Mouse (Mus musculus) CH12.LX (cell line): Measurements from ENCODE around the gene Ccdc61. TPM values are rescaled to one million over a fixed set of nuclear protein-coding genes. Genes with fewer than 3 reads are reported as not detected.
A peak's percentile ranks its signal among the peaks of the same experiment; 100 is the strongest.

Experiments
- DNase-seq: peaks from one replicate; pipeline ENCODE4 v3.0.0-alpha.2; 2013; ENCODE audit errors: extremely low read depth
- H3K27ac ChIP-seq: 2 replicates; pipeline ENCODE4 v1.5.1; 2012; ENCODE audit warnings: low read depth, mild to moderate bottlenecking, control low read depth, moderate library complexity; ENCODE audit not compliant: insufficient read depth
- H3K27me3 ChIP-seq: replicated peaks from 2 replicates; pipeline ENCODE3; 2012; ENCODE audit warnings: inconsistent platforms
- H3K36me3 ChIP-seq, 2 experiments: replicated peaks in 1 of 2; 2 replicates each; pipeline versions ENCODE3 to v1.6.1; 2012; ENCODE audit warnings: inconsistent platforms in 1 of 2, low read length in 1 of 2, mild to moderate bottlenecking in 1 of 2, mixed read lengths in 1 of 2, moderate library complexity in 1 of 2; ENCODE audit not compliant: control insufficient read depth in 1 of 2, insufficient read depth in 1 of 2
- H3K4me1 ChIP-seq, 2 experiments: 2 replicates each; pipeline ENCODE4 v1.6.1; 2012; ENCODE audit warnings: inconsistent platforms in 1 of 2, moderate library complexity in 1 of 2; ENCODE audit not compliant: insufficient read depth in 2 of 2, control insufficient read depth in 1 of 2
- H3K4me2 ChIP-seq: 2 replicates; pipeline ENCODE4 v1.6.1; 2012; ENCODE audit warnings: low read depth, mild to moderate bottlenecking, control low read depth; ENCODE audit not compliant: poor library complexity, insufficient read depth, severe bottlenecking
- H3K4me3 ChIP-seq, 3 experiments: fragments of 150-350 bp in 1 of 3; sonication (generic) in 1 of 3; replicated peaks in 1 of 3; 2 replicates each; pipeline versions ENCODE3 to v1.5.1; 2011 to 2012; ENCODE audit warnings: low read depth in 2 of 3, low read length in 2 of 3, mild to moderate bottlenecking in 2 of 3, moderate library complexity in 2 of 3, control low read depth in 1 of 3, improper control_type of control experiment in 1 of 3, inconsistent platforms in 1 of 3, mixed read lengths in 1 of 3; ENCODE audit not compliant: poor library complexity in 1 of 3
- H3K79me2 ChIP-seq: replicated peaks from 2 replicates; pipeline ENCODE4 v1.6.1; 2012; ENCODE audit warnings: mild to moderate bottlenecking, moderate library complexity; ENCODE audit not compliant: control insufficient read depth, poor library complexity, insufficient read depth, severe bottlenecking; ENCODE audit errors: extremely low read depth
- H3K9ac ChIP-seq: 2 replicates; pipeline ENCODE4 v1.6.1; 2012; ENCODE audit warnings: low read depth, mild to moderate bottlenecking, control low read depth, moderate library complexity; ENCODE audit not compliant: insufficient read depth
- H3K9me3 ChIP-seq: replicated peaks from 2 replicates; pipeline ENCODE3; 2012; ENCODE audit warnings: low read length, inconsistent platforms, mixed read lengths
- CHD1 ChIP-seq: IDR thresholded peaks from 2 replicates; pipeline ENCODE4 v1.6.1; 2012; ENCODE audit warnings: low read depth, low read length, improper control_type of control experiment, inconsistent platforms
- CHD2 ChIP-seq: IDR thresholded peaks from 2 replicates; pipeline ENCODE4 v1.6.1; 2011; ENCODE audit warnings: low read length, improper control_type of control experiment
- E2F4 ChIP-seq: IDR thresholded peaks from 2 replicates; pipeline ENCODE4 v1.6.1; 2011; ENCODE audit warnings: low read depth, low read length, improper control_type of control experiment; ENCODE audit not compliant: insufficient replicate concordance
- ELF1 ChIP-seq: IDR thresholded peaks from 2 replicates; pipeline ENCODE4 v1.6.1; 2014; ENCODE audit warnings: low read depth, mild to moderate bottlenecking, inconsistent platforms, low read length, improper control_type of control experiment
- EP300 ChIP-seq: IDR thresholded peaks from 2 replicates; pipeline ENCODE4 v1.6.1; 2011; ENCODE audit warnings: low read length, improper control_type of control experiment
- HCFC1 ChIP-seq: IDR thresholded peaks from 2 replicates; pipeline ENCODE4 v1.6.1; 2012; ENCODE audit warnings: low read depth, mild to moderate bottlenecking, inconsistent platforms, low read length, improper control_type of control experiment
- IRF4 ChIP-seq: IDR thresholded peaks from 2 replicates; pipeline ENCODE4 v1.6.1; 2014; ENCODE audit warnings: low read depth, mild to moderate bottlenecking, inconsistent platforms, low read length, improper control_type of control experiment
- MAX ChIP-seq: IDR thresholded peaks from 2 replicates; pipeline ENCODE4 v1.6.1; 2011; ENCODE audit warnings: low read length, improper control_type of control experiment
- MAZ ChIP-seq: IDR thresholded peaks from 2 replicates; pipeline ENCODE4 v1.6.1; 2012; ENCODE audit warnings: low read depth, mild to moderate bottlenecking, inconsistent platforms, low read length, improper control_type of control experiment, moderate library complexity
- MYC ChIP-seq: IDR thresholded peaks from 2 replicates; pipeline ENCODE4 v1.6.1; 2011; ENCODE audit warnings: low read depth, mild to moderate bottlenecking, improper control_type of control experiment, low read length
- POLR2A ChIP-seq: IDR thresholded peaks from 2 replicates; pipeline ENCODE4 v1.6.1; 2011; ENCODE audit warnings: low read depth, mild to moderate bottlenecking, improper control_type of control experiment, low read length
- SMC3 ChIP-seq: IDR thresholded peaks from 2 replicates; pipeline ENCODE4 v1.6.1; 2011; ENCODE audit warnings: low read depth, low read length, improper control_type of control experiment
- USF2 ChIP-seq: conservative IDR thresholded peaks from 2 replicates; pipeline ENCODE4 v1.6.1; 2011; ENCODE audit warnings: low read depth, low read length, improper control_type of control experiment
- ZC3H11A ChIP-seq: IDR thresholded peaks from 2 replicates; pipeline ENCODE4 v1.6.1; 2012; ENCODE audit warnings: low read depth, mild to moderate bottlenecking, inconsistent platforms, low read length, improper control_type of control experiment
- ZMIZ1 ChIP-seq: IDR thresholded peaks from 2 replicates; pipeline ENCODE4 v1.6.1; 2012; ENCODE audit warnings: low read depth, mild to moderate bottlenecking, inconsistent platforms, low read length, improper control_type of control experiment
- dilution Hi-C: fragments of 300-500 bp; cut with MboI; formaldehyde crosslinking; loops from 2 replicates; pipeline ENCODE4 v1.14.3; 2020; ENCODE audit warnings: low sequenced_read_pairs; ENCODE audit not compliant: extremely low pct_unique_long_range_greater_than_20kb, extremely low pct_ligation_motif_present
- in situ Hi-C: fragments of 300-500 bp; cut with MboI; formaldehyde crosslinking; loops from 3 replicates; pipeline ENCODE4 v1.14.3; 2019; ENCODE audit warnings: low sequenced_read_pairs, low pct_ligation_motif_present, low pct_unique_long_range_greater_than_20kb, mixed read lengths
- polyA plus RNA-seq: library from polyadenylated mRNA; unstranded; fragments of >175 nt; gene quantifications from 2 replicates; pipeline ENCODE4 v1.2.1, GENCODE M21; 2012; ENCODE audit warnings: low read depth; ENCODE audit not compliant: insufficient read length
- total RNA-seq, 2 experiments: library from RNA; depleted of rRNA; stranded (reverse); fragments of 300-350 nt in 1 of 2; fragments of >200 nt in 1 of 2; gene quantifications; 2 replicates each; pipeline ENCODE4 v1.2.3; 2012 to 2014

Ccdc61 gene
- total and polyA plus RNA-seq, 3 experiments = 11.9 to 17.4 (median 13.2) TPM

DNA sequence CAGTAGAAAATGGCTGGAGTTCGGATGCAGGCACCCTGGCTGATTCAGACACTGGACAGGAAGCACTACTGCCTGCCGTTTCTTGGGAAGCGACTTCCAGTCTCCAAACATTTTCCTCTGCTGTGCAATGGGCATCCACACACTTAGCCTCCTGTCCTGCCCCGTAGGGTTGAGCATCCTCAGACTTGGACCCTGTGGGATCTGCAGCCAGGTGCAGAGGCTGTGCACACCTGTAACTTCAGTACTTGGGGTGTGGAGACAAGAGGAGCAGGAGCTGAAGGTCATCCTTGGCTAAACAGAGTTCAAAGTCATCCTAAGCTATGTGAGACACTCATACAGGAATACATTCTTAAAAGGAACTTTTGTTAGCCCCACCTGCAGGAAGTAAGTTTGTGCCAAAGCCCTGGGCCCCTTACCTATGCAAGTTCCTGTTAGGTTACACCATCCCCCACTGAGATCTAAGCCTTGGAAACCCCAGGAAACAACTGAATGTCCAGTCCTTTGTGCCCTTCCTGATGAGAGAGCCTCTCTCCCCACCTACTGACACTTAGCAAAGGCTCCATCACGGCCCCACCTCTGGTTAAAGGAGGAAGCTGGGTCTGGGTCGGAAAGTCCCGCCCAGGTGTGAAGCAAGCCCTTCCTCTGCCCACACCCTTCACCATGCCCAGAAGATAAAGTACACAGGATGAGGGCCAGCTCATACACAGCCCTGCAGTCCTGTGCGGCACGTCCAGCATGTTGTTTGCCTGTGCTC lies 26.0 kb downstream of the Ccdc61 start:
- Histone ChIP-seq H3K9ac (no peak overlapping the region), H3K4me2 (no peak overlapping the region), H3K9me3 (no peaks in the 10 kb centered on the region), H3K27ac (no peak overlapping the region), H3K4me1 (peaks cover 9 to 19% of the 10 kb centered on the region in 2 experiments), H3K79me2 (no peaks in the 10 kb centered on the region), H3K27me3 (peaks cover 30% of the 10 kb centered on the region), H3K36me3 (peaks cover 0 to 6% of the 10 kb centered on the region in 2 experiments), H3K4me3 (no peak overlapping the region)
- TF ChIP-seq EP300 (no peak), E2F4 (no peak), POLR2A (no peak), CHD1 (no peak), ELF1 (peak; percentile 13; the same call in 1 of the 2 replicates), SMC3 (no peak), IRF4 (no peak)
- DNase-seq = peak; percentile 18
- dilution Hi-C loops = no loop called here
- in situ Hi-C loops = no loop called here

DNA sequence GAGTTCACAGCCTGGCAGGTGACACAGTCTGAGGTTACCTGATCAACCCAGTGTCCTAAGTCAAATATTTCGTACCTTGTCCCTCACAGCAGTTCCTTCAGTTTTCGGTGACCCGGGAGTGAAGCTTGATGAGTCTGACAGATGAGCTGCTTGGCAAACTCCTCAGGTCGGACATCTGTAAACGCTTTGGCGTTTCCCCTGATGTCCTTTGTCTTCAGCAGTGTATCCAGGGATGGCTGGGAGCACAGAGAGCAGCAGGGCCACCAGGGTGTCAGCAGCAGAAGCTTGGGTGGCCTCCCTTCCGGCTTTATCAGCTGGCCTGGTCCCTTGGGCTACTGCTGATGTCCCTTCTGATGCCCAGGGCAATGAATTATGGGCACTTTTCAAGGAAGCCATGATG lies 31.5 kb downstream of the Ccdc61 start:
- TF ChIP-seq CHD2 (no peak), ELF1 (no peak), ZMIZ1 (no peak), USF2 (no peak), MYC (no peak), MAX (no peak), ZC3H11A (no peak), EP300 (no peak), E2F4 (no peak), HCFC1 (no peak), MAZ (no peak), SMC3 (no peak)
- dilution Hi-C loops = no loop called here
- H3K27me3 ChIP-seq = peaks cover 72% of the 10 kb centered on the region
- H3K9ac ChIP-seq = no peak overlapping the region
- in situ Hi-C loops = loop anchor here (10.0 kb wide), 1 partner anchor 134 kb away; no protein-coding TSS in a partner anchor
- DNase-seq = no peak
- no peaks in the 10 kb centered on the region for H3K9me3 ChIP-seq
- H3K4me2 ChIP-seq = no peak overlapping the region
- no peak overlapping the region for H3K4me3 ChIP-seq
- H3K27ac ChIP-seq = no peak overlapping the region
- H3K4me1 ChIP-seq = peaks cover 0 to 3% of the 10 kb centered on the region in 2 experiments; a peak in 2 of 4 replicates
- H3K36me3 ChIP-seq = no peaks in the 10 kb centered on the region
- H3K79me2 ChIP-seq = no peaks in the 10 kb centered on the region
